Mouse (Mus musculus): Measurements from ENCODE around the gene Gm8300. TPM values are rescaled to one million over a fixed set of nuclear protein-coding genes. Genes with fewer than 3 reads are reported as not detected.
"Not testable (repeated sequence)": the region's sequence is repeated elsewhere in the genome, so short reads cannot be mapped to it uniquely, and the experiment has no call there.

Gm8300 gene
- polyA plus RNA-seq, 2 experiments, result not detected

GRCm38 (mm10) chr12:87543927-87544326, 29.8 kb downstream of the Gm8300 start:
- Histone ChIP-seq H3K27me3 (ENCODE audit: control insufficient read depth, insufficient read depth, low read length) (no peaks in the 10 kb centered on the region), H3K4me1 (replicated peaks; ENCODE audit: control insufficient read depth in 2 of 2, insufficient read depth in 2 of 2, low read length in 1 of 2) (no peaks in the 10 kb centered on the region), H3K4me2 (ENCODE audit: low read depth) (no peak overlapping the region), H3K9me3 (ENCODE audit: control insufficient read depth, low read length) (no peaks in the 10 kb centered on the region), H3K9ac (replicated peaks) (no peak overlapping the region), H3K27ac (no peak overlapping the region), H3K4me3 (ENCODE audit: insufficient read depth in 1 of 2, low read depth in 2 of 2, low read length in 2 of 2) (no peak overlapping the region), H3K36me3 (replicated peaks; ENCODE audit: control insufficient read depth, insufficient read depth, low read depth) (no peaks in the 10 kb centered on the region)
- TF ChIP-seq CTCF (IDR thresholded peaks at IDR 0.05; ENCODE audit: low read depth) (no peak), EP300 (IDR thresholded peaks at IDR 0.05; ENCODE audit: low read depth) (no peak)
- 62% methylated on average over 3 of the region's 3 CpGs for whole genome bisulfite sequencing (ENCODE audit: insufficient replicate concordance)
- DNase-seq (ENCODE audit: low read depth in 3 of 3, low spot score in 3 of 3) (no peak), ATAC-seq (ENCODE audit: insufficient read depth) (no peak)

GRCm38 (mm10) chr12:87550628-87551027, 36.5 kb downstream of the Gm8300 start:
- not testable (repeated sequence) for H3K4me1 ChIP-seq (replicated peaks; ENCODE audit: control insufficient read depth in 2 of 2, insufficient read depth in 2 of 2, low read length in 1 of 2); H3K36me3 ChIP-seq (replicated peaks; ENCODE audit: control insufficient read depth, insufficient read depth, low read depth); H3K9me3 ChIP-seq (ENCODE audit: control insufficient read depth, low read length); H3K9ac ChIP-seq (replicated peaks); H3K27ac ChIP-seq; ATAC-seq (ENCODE audit: insufficient read depth); H3K27me3 ChIP-seq (ENCODE audit: control insufficient read depth, insufficient read depth, low read length); H3K4me2 ChIP-seq (ENCODE audit: low read depth); DNase-seq (ENCODE audit: low read depth in 3 of 3, low spot score in 3 of 3); H3K4me3 ChIP-seq (ENCODE audit: insufficient read depth in 1 of 2, low read depth in 2 of 2, low read length in 2 of 2)
- 83% methylated on average over 4 of the region's 4 CpGs for WGBS (ENCODE audit: insufficient replicate concordance)

Other genes starting within 250 kb of the Gm8300 start
- 6.1 and 7.8 TPM in 2 replicates for gene Vipas39, start 248.1 kb upstream of the Gm8300 start, polyA plus RNA-seq (2012; rRNA removed)
- gene Vipas39, start 248.1 kb upstream of the Gm8300 start, polyA plus RNA-seq (2014; fragmentation: Nextera tagmentation; extraction: Ambion mirVana), result 8.0 and 10.4 TPM in 2 replicates
- 66.5 and 119 TPM in 2 replicates for gene Ahsa1, start 247.8 kb upstream of the Gm8300 start, polyA plus RNA-seq (2012; rRNA removed)
- gene Ahsa1, start 247.8 kb upstream of the Gm8300 start, polyA plus RNA-seq (2014; fragmentation: Nextera tagmentation; extraction: Ambion mirVana), result 109 and 117 TPM in 2 replicates
- gene Ism2, start 214.6 kb upstream of the Gm8300 start, polyA plus RNA-seq (2012; rRNA removed), result 0.07 and 0.11 TPM in 2 replicates
- gene Ism2, start 214.6 kb upstream of the Gm8300 start, polyA plus RNA-seq (2014; fragmentation: Nextera tagmentation; extraction: Ambion mirVana), result 0.08 and 0.32 TPM in 2 replicates
- 4.6 and 8.0 TPM in 2 replicates for gene Sptlc2, start 126.0 kb upstream of the Gm8300 start, polyA plus RNA-seq (2012; rRNA removed)
- 28.2 TPM in 2 replicates for gene Sptlc2, start 126.0 kb upstream of the Gm8300 start, polyA plus RNA-seq (2014; fragmentation: Nextera tagmentation; extraction: Ambion mirVana)
- 38.5 and 44.2 TPM in 2 replicates for gene Slirp, start 70.4 kb upstream of the Gm8300 start, polyA plus RNA-seq (2012; rRNA removed)
- 180 and 182 TPM in 2 replicates for gene Slirp, start 70.4 kb upstream of the Gm8300 start, polyA plus RNA-seq (2014; fragmentation: Nextera tagmentation; extraction: Ambion mirVana)
- 12.0 and 16.3 TPM in 2 replicates for gene Alkbh1, start 70.3 kb upstream of the Gm8300 start, polyA plus RNA-seq (2012; rRNA removed)
- 10.4 TPM in 2 replicates for gene Alkbh1, start 70.3 kb upstream of the Gm8300 start, polyA plus RNA-seq (2014; fragmentation: Nextera tagmentation; extraction: Ambion mirVana)
- 10.1 and 19.5 TPM in 2 replicates for gene Snw1, start 42.0 kb upstream of the Gm8300 start, polyA plus RNA-seq (2012; rRNA removed)
- gene Snw1, start 42.0 kb upstream of the Gm8300 start, polyA plus RNA-seq (2014; fragmentation: Nextera tagmentation; extraction: Ambion mirVana), result 55.5 and 63.0 TPM in 2 replicates
- not detected in 2 replicates for gene Gm5788, start 19.6 kb upstream of the Gm8300 start, polyA plus RNA-seq (2012; rRNA removed)
- gene Gm5788, start 19.6 kb upstream of the Gm8300 start, polyA plus RNA-seq (2014; fragmentation: Nextera tagmentation; extraction: Ambion mirVana), result not detected in 2 replicates
- gene Oog1, start 88.4 kb downstream of the Gm8300 start, polyA plus RNA-seq (2012; rRNA removed), result not detected in 2 replicates
- not detected in 2 replicates for gene Oog1, start 88.4 kb downstream of the Gm8300 start, polyA plus RNA-seq (2014; fragmentation: Nextera tagmentation; extraction: Ambion mirVana)
- not detected in 2 replicates for gene Gm4027, start 104.6 kb downstream of the Gm8300 start, polyA plus RNA-seq (2012; rRNA removed)
- not detected in 2 replicates for gene Gm4027, start 104.6 kb downstream of the Gm8300 start, polyA plus RNA-seq (2014; fragmentation: Nextera tagmentation; extraction: Ambion mirVana)
- not detected in 2 replicates for gene Gm16381, start 130.3 kb downstream of the Gm8300 start, polyA plus RNA-seq (2012; rRNA removed)
- gene Gm16381, start 130.3 kb downstream of the Gm8300 start, polyA plus RNA-seq (2014; fragmentation: Nextera tagmentation; extraction: Ambion mirVana), result not detected in 2 replicates

Measured in liver, embryonic 14.5 days (tissue).